Mouse (Mus musculus): ENCODE measurements around the gene Sh3pxd2a.

Sh3pxd2a gene

DNA sequence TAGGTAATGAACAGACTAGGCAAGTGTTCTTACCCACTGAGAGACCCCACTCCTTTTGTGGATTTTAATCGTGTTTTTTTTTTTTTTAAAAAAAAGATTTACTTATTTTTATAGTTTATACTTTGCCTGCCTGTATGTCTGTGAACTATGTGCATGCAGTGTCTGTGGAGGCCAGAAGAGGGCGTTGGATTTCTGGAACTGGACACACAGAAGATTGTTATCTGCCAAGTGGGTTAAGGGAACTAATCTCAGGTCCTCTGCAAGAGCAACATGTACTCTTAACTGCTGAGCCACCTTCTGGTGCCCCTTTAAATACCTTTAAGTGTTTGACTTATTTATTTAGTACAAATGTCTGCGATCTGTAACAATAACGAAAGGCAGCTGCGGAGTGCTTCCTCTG, 92.2 kb downstream of the Sh3pxd2a start:
- DNase-seq (ENCODE audit: low spot score) = no peak

- no peak for DNase-seq (ENCODE audit: low spot score)
These were observed 92.7 kb downstream of the Sh3pxd2a start for GRCm38 (mm10) chr19:47371521-47371920.

DNA sequence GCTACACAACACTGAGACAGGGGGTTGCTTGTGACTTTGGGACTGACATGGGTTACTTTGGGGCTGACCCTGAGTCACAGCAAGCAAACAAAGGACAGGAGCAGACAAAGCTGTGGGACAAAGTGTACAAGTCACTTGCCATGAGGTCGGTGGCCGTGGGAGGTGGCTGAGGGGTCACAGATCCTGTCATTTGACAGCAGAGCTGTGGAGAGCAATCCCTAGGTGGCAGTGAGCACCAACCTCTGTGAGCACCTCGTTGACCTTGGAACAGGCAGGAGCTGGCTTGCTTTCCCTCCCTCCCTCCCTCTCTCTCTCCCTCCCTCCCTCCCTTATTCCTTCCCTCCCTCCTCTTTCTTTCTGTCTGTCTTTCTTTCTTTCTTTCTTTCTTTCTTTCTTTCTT, 95.2 kb downstream of the Sh3pxd2a start:
- no peak for DNase-seq (ENCODE audit: low spot score)

GRCm38 (mm10) chr19:47367271-47367879, 96.8 kb downstream of the Sh3pxd2a start:
- no peak for DNase-seq (ENCODE audit: low spot score)

GRCm38 (mm10) chr19:47366576-47366975, 97.6 kb downstream of the Sh3pxd2a start:
- no peak for DNase-seq (ENCODE audit: low spot score)

DNA sequence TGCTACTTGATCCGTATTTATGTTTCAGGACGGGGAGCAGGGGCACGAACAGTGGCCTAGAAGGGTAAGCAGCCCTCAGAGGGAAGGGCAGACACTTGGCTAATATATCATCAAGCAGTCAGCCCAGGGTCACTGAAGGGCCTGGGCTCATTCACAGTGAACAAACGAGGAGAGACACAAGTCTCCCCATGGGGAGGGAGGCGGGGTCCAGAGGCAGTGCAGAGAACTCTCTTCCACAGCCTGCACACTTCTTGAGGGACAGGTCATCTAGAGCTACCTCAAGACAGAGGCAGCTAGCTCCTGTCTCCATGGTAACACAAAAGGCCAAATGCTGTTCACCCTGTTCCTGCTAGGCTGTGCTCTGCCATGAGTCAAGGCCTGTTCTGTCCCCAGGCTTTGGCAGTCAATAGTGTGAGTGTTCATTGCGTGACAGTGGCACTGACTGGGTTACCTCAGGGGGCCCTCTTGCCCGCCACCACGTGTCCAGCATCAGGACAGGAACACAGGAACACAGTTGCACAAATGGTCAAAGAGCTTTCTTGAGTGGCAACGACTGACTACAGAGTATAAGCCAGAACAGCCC, 101.0 kb downstream of the Sh3pxd2a start:
- DNase-seq (ENCODE audit: low spot score) = no peak

DNA sequence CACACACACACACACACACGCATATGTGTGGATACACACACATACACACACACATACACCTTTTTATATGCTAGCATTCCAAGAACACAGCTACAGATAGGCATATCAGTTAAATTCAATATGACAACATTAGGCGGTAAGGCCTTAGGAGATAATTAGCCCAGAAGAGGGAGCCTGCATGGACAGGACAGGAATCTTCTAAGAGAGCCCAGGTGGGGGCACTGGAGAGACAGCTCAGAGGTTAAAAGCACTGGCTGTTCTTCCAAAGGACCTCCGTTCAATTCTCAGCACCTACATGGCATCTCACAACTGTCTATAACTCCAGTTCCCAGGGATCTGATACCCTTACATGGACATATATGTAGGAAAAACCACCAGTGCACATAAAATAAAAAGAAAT, 103.3 kb downstream of the Sh3pxd2a start:
- DNase-seq (ENCODE audit: low spot score) = no peak

DNA sequence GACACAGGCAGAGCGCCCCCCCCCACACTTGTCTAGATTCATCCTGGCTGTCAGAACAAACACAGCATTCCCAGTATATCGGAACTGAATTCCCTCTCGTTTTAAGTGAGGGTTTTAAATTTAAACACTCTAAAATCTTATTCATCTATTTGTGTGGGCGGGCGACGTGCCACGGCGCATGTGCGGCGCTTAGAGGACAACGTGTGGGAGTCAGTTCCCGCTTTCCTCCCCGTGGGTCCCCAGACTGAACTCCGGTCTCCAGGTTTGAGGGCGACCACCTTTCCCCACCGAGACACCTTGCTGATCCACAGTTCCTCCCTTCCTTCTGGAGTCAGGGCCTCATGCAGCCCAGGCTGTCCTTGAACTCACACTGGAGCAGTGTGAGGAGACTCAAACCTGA, 104.2 kb downstream of the Sh3pxd2a start:
- no peak for DNase-seq (ENCODE audit: low spot score)

- peak; percentile 67 for DNase-seq (ENCODE audit: low spot score)
These were observed 104.9 kb downstream of the Sh3pxd2a start for GRCm38 (mm10) chr19:47359166-47359931.

- DNase-seq (ENCODE audit: low spot score) = no peak
These were observed 106.9 kb downstream of the Sh3pxd2a start for GRCm38 (mm10) chr19:47357297-47357696.

- peak; percentile 75 for DNase-seq (ENCODE audit: low spot score)
These were observed 107.9 kb downstream of the Sh3pxd2a start for GRCm38 (mm10) chr19:47356188-47356857.

DNA sequence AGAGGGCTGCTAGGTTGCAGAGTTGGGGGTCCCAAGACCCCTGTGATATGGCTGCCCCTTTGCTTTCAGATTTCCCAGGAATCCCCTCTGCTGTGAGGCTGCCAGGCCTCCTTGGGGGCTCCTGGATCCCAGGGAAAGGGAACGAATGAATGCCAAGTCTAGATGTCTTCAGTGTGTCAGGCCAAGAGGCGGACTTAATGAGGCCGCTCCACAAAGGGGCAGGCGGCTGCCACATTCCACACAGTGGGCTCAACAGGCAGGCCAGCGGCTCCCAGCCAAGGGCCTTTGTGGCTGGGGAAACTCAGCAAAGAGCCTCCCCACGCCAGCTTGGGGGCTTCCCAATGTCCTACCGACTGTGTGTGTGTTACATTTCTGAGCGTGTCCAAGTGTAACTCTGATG, 109.7 kb downstream of the Sh3pxd2a start:
- DNase-seq (ENCODE audit: low spot score) = no peak

GRCm38 (mm10) chr19:47349043-47349442, 115.2 kb downstream of the Sh3pxd2a start:
- no peak for DNase-seq (ENCODE audit: low spot score)

- no peak for DNase-seq (ENCODE audit: low spot score)
These were observed 115.7 kb downstream of the Sh3pxd2a start for GRCm38 (mm10) chr19:47348395-47349016.

GRCm38 (mm10) chr19:47347021-47347643, 117.1 kb downstream of the Sh3pxd2a start:
- no peak for DNase-seq (ENCODE audit: low spot score)

DNA sequence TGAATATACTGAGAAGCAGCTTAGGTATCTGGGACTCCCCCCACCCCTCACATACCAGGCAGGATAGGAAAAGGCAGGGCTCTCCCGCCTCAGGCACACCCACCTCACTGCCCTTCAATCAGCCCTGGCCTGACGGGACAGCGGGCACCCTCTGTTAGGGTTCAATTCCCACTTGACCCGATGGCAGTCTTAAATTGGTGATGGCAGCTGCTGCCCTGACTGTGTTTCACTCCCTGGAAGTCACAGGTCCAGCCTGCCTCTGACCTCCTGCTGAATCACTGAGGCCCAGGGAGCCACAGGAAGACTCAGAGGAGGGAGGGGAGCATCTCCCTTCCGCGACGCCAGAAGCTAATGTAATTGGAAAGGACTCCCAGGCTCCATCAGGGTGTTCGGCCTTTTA, 117.6 kb downstream of the Sh3pxd2a start:
- no peak for DNase-seq (ENCODE audit: low spot score)

DNA sequence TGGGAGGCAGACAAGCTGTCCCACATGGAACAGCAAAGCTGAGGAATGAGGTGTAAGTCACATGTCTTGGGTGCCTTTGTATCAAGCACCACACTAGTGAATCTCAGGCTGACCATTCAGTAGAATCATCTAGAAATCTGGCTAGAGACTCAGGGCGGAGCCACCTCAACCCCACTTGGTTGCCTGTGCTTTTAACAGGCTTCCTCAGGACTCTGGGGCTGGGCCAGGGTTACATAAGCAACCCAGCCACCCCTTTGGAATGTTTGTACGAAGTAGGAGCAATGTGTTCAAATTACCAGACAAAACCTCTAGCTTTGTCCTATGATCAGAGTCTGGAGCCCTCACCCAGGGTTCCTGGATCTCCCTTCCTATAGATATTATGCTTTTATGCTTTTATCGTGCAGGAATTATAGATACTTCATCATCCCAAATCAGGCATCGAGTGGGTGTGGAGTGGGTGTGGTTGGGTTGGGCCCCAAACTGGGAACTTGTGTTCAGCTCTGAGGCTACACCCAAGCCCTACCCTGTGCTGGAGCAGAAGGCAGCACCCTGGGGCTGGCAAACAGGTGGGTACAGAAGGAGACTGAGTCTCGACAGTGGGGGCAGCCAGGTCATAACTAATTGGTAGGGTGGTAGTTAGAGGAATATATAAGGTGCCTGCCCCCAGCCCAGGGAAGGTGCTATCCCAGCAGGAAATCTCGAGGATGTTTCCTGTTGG, 118.2 kb downstream of the Sh3pxd2a start:
- no peak for DNase-seq (ENCODE audit: low spot score)

DNA sequence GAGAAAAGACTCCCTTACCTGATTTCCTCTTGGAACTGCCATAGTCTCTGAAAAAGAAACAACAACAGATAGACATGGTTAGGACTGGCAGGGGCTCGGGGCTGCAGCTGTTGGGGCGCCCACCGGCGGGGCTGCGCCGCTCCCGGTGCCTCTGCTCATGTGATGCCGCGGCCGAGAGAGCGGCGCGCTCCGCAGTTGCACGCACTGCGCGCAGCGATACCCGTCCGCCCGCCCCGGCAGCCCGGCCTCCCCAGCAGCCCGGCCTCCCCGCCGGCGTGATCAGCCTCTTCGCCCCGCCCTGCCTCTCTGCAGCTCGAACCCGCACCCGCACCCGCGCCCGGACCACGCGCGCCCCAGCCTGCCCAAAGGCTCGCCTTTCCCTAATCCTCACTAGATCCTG, 120.8 kb downstream of the Sh3pxd2a start:
- no peak for DNase-seq (ENCODE audit: low spot score)

DNA sequence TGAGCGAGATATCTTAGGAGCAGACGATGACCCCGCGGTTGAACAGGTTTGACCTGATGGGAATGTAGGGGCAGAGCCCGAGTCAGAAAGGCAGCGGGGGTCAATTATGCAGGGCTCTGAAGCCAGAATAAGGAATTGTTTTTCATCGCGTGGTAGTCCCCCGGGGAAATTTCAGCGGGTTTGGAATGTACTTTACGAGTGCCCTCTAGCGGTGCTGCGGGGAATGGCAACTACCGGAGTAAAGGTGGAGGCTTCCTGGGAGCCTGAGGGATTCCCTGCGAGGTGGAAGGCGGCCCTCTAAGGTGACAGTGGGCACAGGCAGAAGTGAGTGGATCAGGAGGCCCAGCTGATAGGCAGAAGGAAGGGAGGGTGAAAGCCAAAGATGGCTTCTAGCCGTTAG, 125.0 kb downstream of the Sh3pxd2a start:
- peak; percentile 71 for DNase-seq (ENCODE audit: low spot score)

- DNase-seq (ENCODE audit: low spot score) = no peak
These were observed 125.6 kb downstream of the Sh3pxd2a start for GRCm38 (mm10) chr19:47338396-47339164.
